Mouse (Mus musculus) NIH3T3 (cell line): ENCODE data around the gene Dync1h1.
"Not testable (repeated sequence)": the region's sequence is repeated elsewhere in the genome, so short reads cannot be mapped to it uniquely, and the experiment has no call there.

Source experiments
- DNase-seq: peaks from one replicate; pipeline ENCODE4 v3.0.0-alpha.2; 2012; ENCODE audit warnings: low read depth

Gene Dync1h1

DNA sequence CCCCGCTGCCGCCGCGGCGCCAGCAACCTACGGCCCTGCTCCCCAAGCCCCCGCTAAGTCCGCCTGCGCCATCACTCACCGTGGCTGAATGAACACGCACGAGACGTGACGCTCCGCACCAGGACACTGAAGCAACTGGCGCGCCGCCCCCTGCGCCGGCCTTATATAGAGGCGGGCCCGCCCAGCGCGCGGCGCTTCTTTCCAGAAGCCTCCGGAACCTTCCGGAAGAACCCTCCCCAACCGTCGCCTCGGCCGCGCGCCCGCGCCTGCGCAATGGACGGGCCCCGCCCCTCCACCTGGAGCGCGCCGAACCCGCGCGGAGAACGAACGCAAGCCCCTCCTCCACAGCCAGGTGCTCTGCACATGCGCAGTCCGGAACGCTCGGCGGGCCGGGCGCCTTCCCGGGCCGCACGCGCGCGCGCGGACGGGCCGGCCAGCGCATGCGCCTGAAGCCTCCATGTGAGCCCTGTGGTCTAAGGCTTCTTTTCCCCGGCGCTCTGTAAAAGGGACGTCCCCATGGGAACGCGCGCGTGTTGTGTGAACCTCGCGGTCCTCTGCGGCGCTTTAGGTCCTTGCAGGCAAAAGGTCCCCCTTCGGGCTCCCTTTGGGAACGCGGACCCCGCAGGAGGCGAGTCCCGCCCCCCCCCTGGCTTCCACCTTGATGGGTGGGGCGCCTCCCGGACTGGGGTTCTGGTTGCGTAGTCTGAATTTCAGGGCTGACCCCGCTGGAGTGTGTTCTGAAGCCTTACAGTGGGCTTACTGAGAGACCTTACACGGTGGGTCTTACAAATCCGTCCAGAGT, 95.1 kb downstream of the Dync1h1 start:
- DNase-seq: peak; percentile 99

DNA sequence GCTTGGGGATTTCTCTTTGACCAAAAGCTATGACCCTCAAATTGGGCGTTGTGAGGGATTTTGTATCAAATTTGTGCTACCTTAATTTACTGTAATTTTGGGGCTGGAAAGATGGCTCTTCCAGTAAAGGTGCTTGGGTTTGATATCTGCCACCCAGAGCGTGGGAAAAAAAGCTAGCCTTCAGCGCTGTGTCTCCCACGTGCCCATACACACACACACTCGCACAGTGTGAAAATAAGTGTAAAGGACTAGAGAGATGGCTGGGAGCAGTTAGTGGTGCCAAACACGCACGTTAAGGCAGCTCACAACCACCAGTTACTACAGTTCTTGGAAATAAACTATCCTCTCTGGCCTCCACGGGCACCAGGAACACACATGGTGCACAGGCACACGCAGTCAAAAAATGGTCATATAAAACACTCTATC, 95.7 kb downstream of the Dync1h1 start:
- no peak for DNase-seq

DNA sequence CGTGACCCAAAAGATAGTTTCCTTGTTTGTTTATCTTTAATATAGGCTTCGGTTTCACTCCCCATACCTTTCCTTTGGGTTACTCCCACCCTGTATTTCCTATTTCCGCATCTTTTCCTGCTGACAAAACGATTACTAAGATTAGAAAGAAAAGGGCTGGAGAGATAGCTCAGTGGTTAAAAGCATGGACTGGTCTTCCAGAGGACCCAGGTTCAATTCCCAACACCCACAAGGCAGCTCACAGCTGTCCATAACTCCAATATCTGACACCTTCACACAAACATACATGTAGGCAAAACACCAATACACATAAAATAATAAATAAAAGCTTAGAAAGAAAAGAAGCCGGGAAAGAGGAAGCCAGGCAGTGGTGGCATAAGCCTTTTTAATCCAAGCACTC, 96.2 kb downstream of the Dync1h1 start:
- DNase-seq: no peak

DNA sequence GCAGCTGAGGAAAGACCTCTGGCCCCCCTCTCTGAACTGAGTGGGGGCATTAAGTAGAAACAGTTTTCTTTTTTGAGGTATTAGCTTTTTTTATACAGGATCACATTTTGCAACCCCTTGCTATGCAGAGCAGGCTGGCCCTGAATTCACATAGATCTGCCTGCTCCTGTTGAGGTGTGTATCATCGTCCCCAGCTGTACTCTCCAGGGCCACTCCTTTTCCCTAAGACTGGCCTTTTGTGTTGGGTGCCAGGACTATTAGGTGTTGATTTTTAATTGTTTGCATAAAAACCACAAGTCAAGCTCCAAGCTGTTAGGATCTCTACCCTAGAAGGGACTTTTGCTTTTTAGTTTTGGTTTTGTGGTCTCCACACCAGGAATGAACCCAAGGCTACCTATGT, 96.8 kb downstream of the Dync1h1 start:
- no peak for DNase-seq

DNA sequence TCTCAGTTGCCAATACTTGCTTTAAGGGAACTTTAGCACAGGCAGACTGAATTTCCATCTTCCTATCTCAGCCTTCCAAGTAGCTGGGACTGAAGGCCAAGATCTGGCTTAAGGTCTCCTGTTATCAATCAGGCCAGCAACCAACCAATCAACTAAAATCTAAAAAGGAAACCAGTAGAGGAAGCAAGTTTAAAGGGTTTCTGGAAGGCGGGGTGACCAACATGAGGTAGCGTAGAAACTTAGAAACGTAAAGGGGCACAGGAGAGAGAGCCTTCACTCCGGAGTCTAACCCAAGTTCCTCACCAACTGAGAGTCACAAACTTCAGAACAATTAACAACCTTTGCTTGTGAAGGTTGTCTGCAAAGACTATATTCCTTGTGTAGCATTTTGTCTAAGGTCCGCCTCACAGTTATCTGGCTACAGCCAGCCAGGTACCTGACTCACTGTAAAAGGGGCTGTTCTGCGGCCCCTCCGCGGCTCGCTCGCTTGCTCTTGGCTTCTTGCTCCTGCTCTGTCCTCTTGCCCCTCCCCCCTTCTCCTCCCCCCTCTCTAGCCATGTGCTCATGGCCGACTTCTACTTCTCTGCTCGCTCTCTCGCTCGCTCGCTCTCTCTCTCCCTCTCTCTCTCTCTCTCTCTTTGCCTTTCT, 97.4 kb downstream of the Dync1h1 start:
- DNase-seq: no peak

DNA sequence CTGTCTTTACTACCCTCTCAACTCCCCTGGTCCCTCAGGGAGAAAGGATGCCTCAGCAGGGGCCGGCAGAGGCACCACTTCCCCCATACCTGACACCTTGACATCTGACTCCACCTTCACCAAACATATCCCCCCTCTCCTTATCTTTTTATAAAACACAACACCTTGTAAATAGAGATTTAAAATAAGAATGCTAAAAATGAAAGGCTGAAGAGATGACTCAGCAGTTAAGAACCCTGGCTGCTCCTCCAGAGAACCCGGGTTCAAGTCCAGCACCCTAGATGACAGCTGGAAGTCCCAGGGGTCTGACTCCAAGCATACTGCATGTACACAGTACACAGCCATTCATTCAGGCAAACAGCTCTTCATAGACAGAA, 97.9 kb downstream of the Dync1h1 start:
- DNase-seq: no peak

DNA sequence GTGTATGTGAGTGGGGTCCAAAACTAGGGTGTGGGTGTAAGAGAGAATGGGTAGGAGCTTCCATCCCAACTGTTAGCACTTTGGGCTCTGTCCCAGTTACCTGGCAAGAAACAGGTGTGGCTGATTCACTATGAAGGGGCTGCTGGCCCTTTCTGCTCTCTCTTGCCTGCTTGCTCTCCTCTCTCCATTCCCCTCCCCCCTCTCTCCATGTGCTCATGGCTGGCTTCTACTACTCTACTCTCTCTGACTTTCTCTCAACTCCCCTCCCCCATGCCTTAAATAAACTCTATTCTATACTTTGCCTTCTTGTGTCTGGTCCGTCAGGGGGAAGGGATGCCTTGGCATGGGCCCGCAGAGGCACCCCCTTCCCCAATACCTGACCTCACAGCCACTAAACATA, 99.5 kb downstream of the Dync1h1 start:
- DNase-seq: no peak

DNA sequence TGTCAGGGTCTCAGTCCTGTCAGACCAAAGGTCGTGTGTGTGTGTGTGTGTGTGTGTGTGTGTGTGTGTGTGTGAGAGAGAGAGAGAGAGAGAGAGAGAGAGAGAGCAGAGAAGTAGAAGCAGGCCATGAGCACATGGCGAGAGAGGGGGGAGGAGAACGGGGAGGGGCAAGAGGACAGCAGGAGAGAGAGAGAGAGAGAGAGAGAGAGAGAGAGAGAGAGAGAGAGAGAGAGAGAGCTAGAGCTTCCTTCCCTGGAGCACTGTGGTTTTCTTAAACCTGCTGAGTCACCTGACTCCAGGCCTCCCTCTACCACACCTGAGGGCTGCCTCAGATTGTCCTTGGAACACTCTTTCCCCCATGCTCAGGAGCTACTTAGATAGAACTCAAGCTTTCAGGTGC, 100.1 kb downstream of the Dync1h1 start:
- peak; percentile 41 for DNase-seq

DNA sequence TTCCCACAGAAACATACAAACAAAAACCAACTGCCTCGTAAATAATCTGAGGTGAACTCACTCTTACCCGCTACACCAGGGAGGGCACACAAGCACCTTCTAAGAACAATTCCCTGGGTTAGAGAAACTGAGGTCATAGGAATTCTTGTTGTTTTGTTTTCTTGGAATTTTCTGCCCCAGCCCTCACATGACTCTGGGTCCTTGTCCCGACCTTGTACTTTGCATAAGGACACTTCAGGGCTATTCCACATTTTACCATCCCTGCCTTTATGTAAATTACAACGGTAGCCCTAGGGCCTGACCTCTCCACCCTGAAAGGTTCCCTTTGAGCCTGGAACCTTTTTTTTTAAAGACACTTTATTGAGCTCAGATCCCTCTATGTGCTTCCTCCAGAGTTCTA, 101.3 kb downstream of the Dync1h1 start, which contains the start of gene Hsp90aa1:
Gene Hsp90aa1 (minus strand): TSS at position 173 of the 400 bp plus-strand sequence.
- DNase-seq: no peak

DNA sequence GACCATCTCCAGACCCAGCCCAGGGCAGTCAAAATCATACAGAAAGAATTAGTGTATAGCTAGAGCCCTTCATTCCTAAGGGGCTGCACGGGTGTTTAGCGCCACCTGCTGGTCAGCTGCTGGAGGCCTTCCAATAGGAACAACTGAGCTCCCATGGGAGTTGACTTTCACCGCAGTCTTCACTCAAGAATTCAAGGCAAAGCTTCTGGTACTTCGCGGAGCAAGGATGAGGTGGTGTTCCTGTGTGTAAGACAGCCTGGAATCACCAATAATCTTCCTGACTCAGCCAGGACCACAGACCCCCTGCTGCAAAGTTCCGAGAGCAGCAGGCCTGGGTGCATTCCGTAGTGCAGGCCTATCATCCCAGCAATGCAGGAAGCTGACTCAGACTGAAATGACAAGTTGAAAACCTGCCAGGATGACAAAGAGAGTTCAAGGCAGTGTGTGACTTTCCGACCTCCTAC, 101.8 kb downstream of the Dync1h1 start:
- peak; percentile 96 for DNase-seq

DNA sequence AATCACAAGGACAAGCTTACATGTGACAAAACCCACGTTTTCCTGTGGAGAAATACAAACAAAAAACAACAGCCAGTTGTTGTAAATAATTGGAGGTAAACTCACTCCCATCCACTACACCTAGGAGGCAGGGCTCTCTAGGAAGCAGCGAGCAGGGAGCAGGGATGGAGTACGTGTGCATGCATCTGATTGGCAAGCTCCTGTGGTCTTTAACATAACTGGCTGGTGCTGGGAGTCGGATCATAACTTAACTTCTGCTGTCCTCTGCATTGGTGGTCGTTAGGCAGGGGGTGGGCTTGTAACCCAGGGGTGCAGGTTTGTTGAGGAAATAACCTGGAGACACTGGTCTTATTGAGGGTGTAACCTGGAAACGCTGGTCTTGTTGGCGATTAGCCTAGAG, 102.4 kb downstream of the Dync1h1 start:
- no peak for DNase-seq

DNA sequence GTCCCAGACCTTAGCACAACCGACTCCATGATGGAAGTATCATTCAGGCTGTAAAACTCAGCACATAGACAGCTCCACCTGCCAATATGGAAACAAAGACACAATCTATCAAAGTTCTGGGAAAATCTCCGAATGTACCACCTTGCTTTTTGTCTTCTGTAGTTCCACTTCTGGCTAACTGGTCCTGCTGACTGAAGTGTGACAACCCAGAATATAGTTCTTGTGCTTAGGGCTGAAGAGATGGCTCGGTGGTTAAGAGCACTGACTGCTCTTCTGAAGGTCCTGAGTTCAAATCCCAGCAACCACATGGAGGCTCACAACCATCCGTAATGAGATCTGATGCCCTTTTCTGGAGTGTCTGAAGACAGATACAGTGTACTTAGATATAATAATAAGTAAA, 104.2 kb downstream of the Dync1h1 start:
- not testable (repeated sequence) for DNase-seq

DNA sequence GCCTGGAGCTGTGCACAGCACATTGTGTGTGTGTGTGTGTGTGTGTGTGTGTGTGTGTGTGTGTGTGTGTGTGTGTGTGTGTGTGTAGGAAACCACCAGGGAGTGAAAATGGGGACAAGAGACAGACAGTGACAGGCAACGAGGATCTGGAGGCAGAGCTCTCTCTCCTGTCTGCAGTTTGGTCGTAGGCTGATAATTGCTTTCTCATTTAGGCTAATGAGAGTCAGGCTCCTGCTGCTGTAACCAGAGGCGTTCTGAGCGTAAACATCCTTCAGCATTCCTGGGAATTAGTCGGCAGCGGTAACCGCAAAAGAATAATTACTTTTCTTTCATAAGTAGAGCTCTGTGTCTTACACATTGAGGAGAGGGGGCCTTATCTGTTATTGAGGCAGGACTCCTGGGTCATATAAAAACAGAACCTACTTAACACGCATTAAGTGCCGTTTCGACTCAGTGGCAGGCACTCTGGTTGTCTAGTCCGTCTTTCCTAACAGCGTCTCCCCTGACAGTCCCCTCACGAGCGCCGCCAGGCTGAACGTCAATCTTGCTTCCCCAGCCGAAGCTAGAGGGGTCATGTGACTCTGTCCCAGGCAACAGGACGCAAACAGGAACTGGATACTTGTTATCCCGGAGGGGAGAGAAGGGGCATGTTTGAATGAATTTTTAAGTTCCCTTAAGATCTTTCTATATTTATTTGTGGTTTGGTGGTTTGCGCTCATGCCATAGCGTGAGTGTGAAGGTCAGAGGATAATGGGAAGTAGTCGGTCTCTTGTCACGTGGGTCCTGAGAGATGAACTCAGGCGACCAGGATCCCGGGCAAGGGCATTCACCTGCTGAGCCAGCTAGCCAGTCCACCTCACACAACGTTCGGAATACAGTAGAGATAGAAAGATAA, 105.3 kb downstream of the Dync1h1 start:
- DNase-seq: peak; percentile 64

DNA sequence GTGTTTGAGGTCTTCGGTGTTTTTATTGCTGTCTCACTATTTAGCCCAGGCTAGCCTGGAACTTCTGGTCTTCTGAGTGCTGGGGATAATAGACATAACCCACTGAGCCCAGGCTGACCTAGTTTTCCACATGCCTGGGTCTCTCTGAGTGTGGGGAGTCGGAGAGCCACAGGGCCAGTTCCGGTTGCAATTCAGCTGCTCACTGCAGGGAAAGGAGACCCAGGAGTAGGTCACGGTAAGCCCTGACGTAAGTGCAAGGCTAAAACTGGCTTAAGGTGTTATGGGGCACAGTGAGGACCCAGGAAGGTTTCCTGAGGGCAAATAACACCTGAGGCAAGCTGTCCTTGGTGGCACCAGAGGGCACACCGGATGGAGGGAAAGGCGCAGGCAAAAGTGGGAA, 106.2 kb downstream of the Dync1h1 start:
- no peak for DNase-seq

DNA sequence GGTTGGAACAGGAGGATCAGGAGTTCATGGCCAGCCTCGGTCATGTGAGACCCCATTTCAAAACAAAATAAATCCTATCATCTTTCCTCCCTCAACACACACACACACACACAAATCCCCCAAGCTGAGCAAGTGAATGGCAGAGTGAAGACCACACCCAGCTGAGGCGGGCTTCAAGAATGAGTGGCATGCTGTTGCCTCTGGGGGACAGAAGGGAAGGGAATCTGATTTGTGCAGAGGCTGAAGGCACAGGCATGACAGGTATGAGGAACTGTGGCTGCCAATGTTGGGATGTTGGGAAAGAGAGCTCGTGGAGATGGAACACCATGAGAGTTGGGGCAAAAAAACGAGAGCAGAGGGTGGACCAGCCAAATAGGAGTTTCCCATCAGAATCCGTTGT, 110.0 kb downstream of the Dync1h1 start:
- peak; percentile 59 for DNase-seq

DNA sequence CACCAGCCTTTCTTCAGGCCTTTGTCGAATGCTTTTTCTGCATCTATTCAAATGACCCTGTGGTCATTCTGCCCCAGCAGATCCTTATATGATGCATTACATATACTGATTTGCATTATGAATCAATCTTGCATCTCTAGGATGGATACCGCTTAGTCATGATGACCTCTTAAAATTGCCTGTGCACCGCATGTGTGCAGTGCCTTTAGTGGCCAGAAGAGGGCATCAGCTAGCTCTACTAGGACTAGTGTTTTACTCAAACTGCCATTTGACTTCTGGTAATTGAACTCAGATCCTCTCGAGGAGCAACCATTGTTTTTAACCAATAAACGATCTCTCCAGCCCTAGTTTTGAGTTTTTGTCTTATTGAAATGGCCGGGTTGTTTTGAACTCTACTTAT, 112.5 kb downstream of the Dync1h1 start:
- peak; percentile 33 for DNase-seq

DNA sequence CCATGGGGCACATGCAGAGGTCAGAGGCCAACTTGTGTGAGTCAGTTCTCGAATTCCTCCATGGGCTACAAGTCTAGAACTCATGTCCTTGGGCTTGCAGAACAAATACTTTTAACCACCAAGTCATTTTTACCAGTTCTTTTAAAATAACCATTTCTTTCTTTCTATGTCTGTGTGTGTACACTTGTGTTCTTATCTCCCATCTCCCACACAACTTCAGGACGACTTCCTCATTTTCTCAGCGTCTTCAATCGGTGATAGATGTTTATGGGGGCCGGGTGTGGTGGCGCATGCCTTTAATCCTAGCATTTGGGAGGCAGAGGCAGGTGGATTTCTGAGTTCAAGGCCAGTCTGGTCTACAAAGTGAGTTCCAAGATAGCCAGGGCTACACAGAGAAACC, 113.0 kb downstream of the Dync1h1 start:
- DNase-seq: no peak

DNA sequence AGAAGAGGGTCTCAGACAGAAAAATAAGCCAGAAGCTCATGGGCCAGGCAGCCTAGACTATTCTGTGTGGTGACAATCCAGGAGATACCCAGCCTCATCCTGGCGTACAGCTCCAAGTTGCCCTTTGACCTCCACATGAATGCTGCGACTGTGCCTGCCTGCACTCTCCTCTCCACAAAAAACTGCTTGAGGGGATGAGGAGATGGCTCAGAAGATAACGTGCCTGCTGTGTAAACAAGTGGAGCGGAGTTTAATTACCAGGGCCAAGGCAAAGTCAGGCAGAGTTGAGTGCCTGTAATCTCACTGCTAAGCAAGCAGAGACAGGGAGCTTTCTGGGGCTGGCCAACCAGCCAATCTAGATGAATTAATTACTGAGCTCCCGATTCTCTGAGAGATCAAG, 114.8 kb downstream of the Dync1h1 start:
- DNase-seq: no peak
